Mouse (Mus musculus) heart, adult 2 months (tissue): ENCODE data around the gene Cdkn2aip. TPM values are rescaled to one million over a fixed set of nuclear protein-coding genes. Genes with fewer than 3 reads are reported as not detected.

Experiments
- DNase-seq, 2 experiments: peaks; one replicate each; pipeline ENCODE4 v3.0.0; 2021
- H3K27ac ChIP-seq: fragments of 200-600 bp; 2 replicates; pipeline ENCODE4 v1.8.1; 2022
- H3K27me3 ChIP-seq: fragments of 200-500 bp; 2 replicates; pipeline ENCODE4 v1.6.1; 2012; ENCODE audit warnings: mild to moderate bottlenecking, low read length, inconsistent platforms, mixed read lengths; ENCODE audit not compliant: control insufficient read depth, insufficient read depth
- H3K36me3 ChIP-seq: fragments of 200-500 bp; 2 replicates; pipeline ENCODE4 v1.6.1; 2012; ENCODE audit warnings: low read length, inconsistent platforms; ENCODE audit not compliant: control insufficient read depth, insufficient read depth
- H3K4me1 ChIP-seq: fragments of 200-500 bp; 2 replicates; pipeline ENCODE4 v1.6.1; 2011; ENCODE audit warnings: low read length; ENCODE audit not compliant: control insufficient read depth, insufficient read depth
- H3K4me3 ChIP-seq: fragments of 200-600 bp; 2 replicates; pipeline ENCODE4 v1.8.1; 2022
- H3K79me2 ChIP-seq: fragments of 200-500 bp; replicated peaks from 2 replicates; pipeline ENCODE4 v1.6.1; 2012; ENCODE audit warnings: mild to moderate bottlenecking, inconsistent platforms, low read length, moderate library complexity, mixed read lengths; ENCODE audit not compliant: control insufficient read depth, insufficient read depth
- H3K9ac ChIP-seq: fragments of 200-500 bp; 2 replicates; pipeline ENCODE4 v1.6.1; 2012; ENCODE audit warnings: low read depth, mild to moderate bottlenecking, control low read depth, inconsistent platforms, low read length, mixed read lengths
- CTCF ChIP-seq: fragments of 200-600 bp; IDR thresholded peaks from 2 replicates; pipeline ENCODE4 v1.8.1; 2022; ENCODE audit warnings: antibody characterized with exemption, mild to moderate bottlenecking, moderate library complexity
- EP300 ChIP-seq: fragments of 200-500 bp; IDR thresholded peaks from 2 replicates; pipeline ENCODE4 v1.6.1; 2011; ENCODE audit warnings: low read depth, low read length, control low read depth; ENCODE audit not compliant: insufficient read depth
- POLR2A ChIP-seq: fragments of 200-500 bp; IDR thresholded peaks from 2 replicates; pipeline ENCODE4 v1.6.1; 2011; ENCODE audit warnings: mild to moderate bottlenecking, low read depth, low read length, control low read depth; ENCODE audit not compliant: insufficient read depth
- WGBS: fragments of 180-500 bp; shearing (Covaris S2); methylation state at CpG from one replicate; pipeline ENCODE4 v1.1.7; 2018; 5-methylcytosine and 5-hydroxymethylcytosine counted together
- intact Hi-C: fragments of 180-260 bp; cut with DNase I; formaldehyde crosslinking; loops from one replicate; pipeline ENCODE4 v1.15.1; 2025
- long read RNA-seq: library from polyadenylated mRNA; stranded (forward); transcript quantifications from one replicate; pipeline ENCODE4 v2.0.0, GENCODE M21; 2021
- polyA plus RNA-seq: library from polyadenylated mRNA; depleted of rRNA; stranded (reverse); fragments of >200 nt; gene quantifications from 2 replicates; pipeline ENCODE4 v1.2.3, GENCODE M21; 2012; rRNA removed
- total RNA-seq, 2 experiments: library from RNA; stranded (reverse); gene quantifications; 2 replicates each; pipeline ENCODE4 v1.2.3; 2021

Cdkn2aip gene
- total RNA-seq, result 1 to 10 TPM; 7.9 to 8.5 TPM
- 3.2 and 3.9 TPM in 2 replicates for polyA plus RNA-seq
- long read RNA-seq, transcript Cdkn2aip-201 (3 exons, 3,464 nt), result minor isoform, 5 of 21 reads
- long read RNA-seq, transcript Cdkn2aip-202 (3 exons, 3,393 nt), result major isoform, 15 of 21 reads
- long read RNA-seq, partial matches to known transcripts, result 1 of 21 reads
- long read RNA-seq, other reads (novel, unspliced or antisense), result 0 of 21 reads

DNA sequence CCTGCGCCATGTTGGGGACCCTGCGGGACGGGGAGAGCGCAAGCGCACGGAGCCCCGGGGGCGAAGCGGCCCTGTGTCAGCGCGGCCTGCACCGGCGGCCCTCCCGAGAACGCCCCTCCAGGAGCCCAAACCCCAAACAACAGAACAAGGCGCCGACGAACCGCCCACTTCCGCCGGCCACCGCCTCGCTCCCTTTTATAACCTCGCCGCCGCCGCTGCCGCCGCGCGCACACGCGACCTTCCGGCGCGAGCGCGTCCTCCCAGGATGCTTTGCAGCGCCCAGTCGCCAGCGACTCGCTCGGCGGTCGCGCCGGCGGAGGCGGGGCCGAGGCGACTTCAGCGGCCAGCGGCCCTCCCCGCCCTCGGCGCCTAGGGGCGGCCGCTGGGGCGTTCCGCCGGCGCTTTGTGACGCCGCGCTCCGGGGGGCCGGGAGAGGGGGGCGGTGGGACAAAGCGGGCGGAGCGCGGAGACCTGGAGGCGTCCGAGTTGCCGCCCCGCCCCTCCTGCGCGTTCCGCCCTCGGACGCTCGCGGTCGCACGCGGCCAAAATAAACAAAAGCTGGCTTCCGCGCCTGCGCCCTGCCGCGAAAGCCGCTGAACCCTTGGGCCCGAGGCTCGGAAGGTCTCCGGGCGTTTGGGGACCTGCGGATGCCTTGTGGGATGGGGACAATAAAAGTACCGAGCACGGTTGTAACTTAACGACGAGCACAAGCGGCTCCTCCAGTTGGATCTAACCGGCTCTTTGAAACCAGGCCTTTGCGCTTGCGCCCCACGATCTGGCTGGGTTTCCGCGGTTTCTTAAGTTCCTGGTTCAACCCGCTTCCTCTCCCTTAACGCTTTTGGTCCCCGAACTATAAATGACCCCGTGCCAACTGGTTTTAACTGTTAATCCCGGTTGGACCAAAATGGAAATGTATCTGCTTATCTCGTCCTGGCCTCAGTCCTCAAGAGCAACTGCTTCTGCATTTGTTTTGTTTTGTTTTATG, at the start of gene Cdkn2aip:
Gene Cdkn2aip (minus strand): TSS at position 172 of the 985 bp plus-strand sequence.
- Histone ChIP-seq H3K36me3 (peaks cover 16% of the 10 kb centered on the region), H3K4me3 (peak within 1 kb of the TSS; percentile 99), H3K9ac (peak within 1 kb of the TSS; percentile 97), H3K4me1 (peaks cover 2% of the 10 kb centered on the region; the same call in 1 of the 2 replicates), H3K79me2 (no peaks in the 10 kb centered on the region; the same call in 1 of the 2 replicates), H3K27ac (peak within 1 kb of the TSS; percentile 98), H3K27me3 (no peaks in the 10 kb centered on the region)
- WGBS, result under 1% methylated on average over 99 of the region's 114 CpGs
- TF ChIP-seq POLR2A (peak; percentile 95), CTCF (no peak), EP300 (0 out of 2 replicates have a peak, but pooled peaks have one; percentile 33)
- DNase-seq, result peak; percentile 98 to 99
- intact Hi-C loops, result loop anchor here (2.0 to 10.0 kb wide), 2 partner anchors 37 to 281 kb away; partner anchors contain the start of gene Wwc2

DNA sequence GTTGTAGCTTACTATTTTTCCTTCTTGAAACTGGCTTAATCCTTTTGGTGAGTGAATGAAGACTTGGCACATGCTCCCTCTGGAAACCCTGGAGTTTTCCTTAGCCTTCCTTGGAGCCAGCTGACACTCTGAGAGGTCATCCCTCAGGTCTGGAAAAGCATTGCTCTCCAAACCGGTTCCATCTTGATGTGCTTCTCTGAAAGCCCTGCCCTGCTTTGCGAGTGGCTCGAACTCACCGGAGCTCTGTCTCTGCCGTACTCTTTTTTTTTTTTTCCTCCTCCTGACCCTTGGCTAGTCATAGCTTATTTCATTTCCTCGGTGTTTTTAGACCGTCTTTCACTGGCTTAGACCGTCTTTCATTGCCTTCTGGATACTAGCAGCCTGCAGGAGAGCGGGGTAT, 49.5 kb upstream of the Cdkn2aip start:
- H3K27me3 ChIP-seq, result no peaks in the 10 kb centered on the region
- H3K36me3 ChIP-seq, result no peaks in the 10 kb centered on the region
- no peaks in the 10 kb centered on the region for H3K4me1 ChIP-seq
- no peak overlapping the region for H3K4me3 ChIP-seq
- DNase-seq, result peak in 1 of 2 experiments; percentile 4
- H3K79me2 ChIP-seq, result no peaks in the 10 kb centered on the region
- intact Hi-C loops, result no loop called here
- no peak overlapping the region for H3K27ac ChIP-seq
- 53% methylated on average over 9 of the region's 9 CpGs for WGBS
- TF ChIP-seq EP300, result no peak
- H3K9ac ChIP-seq, result no peak overlapping the region

GRCm38 (mm10) chr8:47760685-47761084, 47.0 kb upstream of the Cdkn2aip start:
- no peaks in the 10 kb centered on the region for H3K4me1 ChIP-seq
- no peaks in the 10 kb centered on the region for H3K27me3 ChIP-seq
- H3K4me3 ChIP-seq, result no peak overlapping the region
- intact Hi-C loops, result no loop called here
- H3K27ac ChIP-seq, result no peak overlapping the region
- H3K79me2 ChIP-seq, result no peaks in the 10 kb centered on the region
- no peak overlapping the region for H3K9ac ChIP-seq
- TF ChIP-seq POLR2A, result no peak
- no peak for TF ChIP-seq CTCF
- no peak for TF ChIP-seq EP300
- DNase-seq, result no peak
- no peaks in the 10 kb centered on the region for H3K36me3 ChIP-seq
- WGBS, result 72% methylated on average over 11 of the region's 11 CpGs

DNA sequence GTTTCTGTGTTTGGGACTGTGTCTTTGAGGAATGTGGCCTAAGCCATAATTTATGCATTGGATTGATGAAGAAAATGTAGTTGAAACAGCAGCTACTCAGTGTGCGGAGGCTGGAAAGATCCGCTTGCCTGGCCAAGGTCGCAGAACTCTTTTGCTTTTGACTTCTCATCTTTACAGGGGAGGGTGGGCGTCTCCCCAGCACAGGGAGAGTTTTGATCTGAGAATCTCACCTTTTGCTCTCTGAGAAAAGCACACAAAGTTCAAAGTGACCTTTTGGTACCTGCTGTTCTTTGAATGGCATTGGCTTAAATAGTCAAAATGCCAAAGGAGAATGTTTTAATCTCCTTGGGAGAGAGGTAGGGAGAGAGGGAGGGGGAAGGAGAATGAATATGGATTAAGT, 46.5 kb upstream of the Cdkn2aip start:
- Histone ChIP-seq H3K9ac (no peak overlapping the region), H3K27me3 (no peaks in the 10 kb centered on the region), H3K4me3 (no peak overlapping the region), H3K36me3 (no peaks in the 10 kb centered on the region), H3K4me1 (no peaks in the 10 kb centered on the region), H3K27ac (no peak overlapping the region), H3K79me2 (no peaks in the 10 kb centered on the region)
- WGBS, result 81% methylated on average over 4 of the region's 4 CpGs
- TF ChIP-seq EP300 (no peak), CTCF (no peak), POLR2A (no peak)
- no peak for DNase-seq
- intact Hi-C loops, result no loop called here

- no peaks in the 10 kb centered on the region for H3K27me3 ChIP-seq
- no peaks in the 10 kb centered on the region for H3K79me2 ChIP-seq
- no peak for DNase-seq
- intact Hi-C loops, result no loop called here
- no peak overlapping the region for H3K4me3 ChIP-seq
- H3K27ac ChIP-seq, result no peak overlapping the region
- no peaks in the 10 kb centered on the region for H3K4me1 ChIP-seq
- H3K36me3 ChIP-seq, result no peaks in the 10 kb centered on the region
- no peak overlapping the region for H3K9ac ChIP-seq
- WGBS, result 90% methylated on average over 3 of the region's 3 CpGs
- TF ChIP-seq EP300 (no peak), CTCF (no peak), POLR2A (no peak)
Measured at GRCm38 (mm10) chr8:47753121-47753520, 39.4 kb upstream of the Cdkn2aip start.

DNA sequence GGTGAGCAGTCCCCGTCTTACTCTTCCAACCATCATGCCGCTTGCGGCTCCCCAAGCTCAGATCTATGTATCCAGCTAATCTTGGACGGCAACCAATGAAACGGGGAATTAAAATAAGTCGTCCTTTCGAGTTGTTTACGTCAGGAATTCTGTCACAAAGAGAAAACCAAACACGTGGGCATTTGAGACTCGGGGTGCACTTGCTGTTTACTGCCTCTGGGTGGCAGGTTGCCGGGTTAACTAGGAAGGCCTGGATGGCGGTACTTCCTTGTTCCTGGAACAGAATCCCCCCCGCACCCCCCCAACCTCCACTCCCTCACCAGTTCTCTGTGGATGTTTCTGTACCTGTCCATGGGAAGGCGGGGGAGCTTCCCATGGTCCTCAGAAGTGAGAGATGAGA, 36.4 kb upstream of the Cdkn2aip start:
- Histone ChIP-seq H3K4me3 (no peak overlapping the region), H3K27me3 (no peaks in the 10 kb centered on the region), H3K27ac (no peak overlapping the region), H3K4me1 (no peaks in the 10 kb centered on the region), H3K9ac (no peak overlapping the region), H3K79me2 (no peaks in the 10 kb centered on the region), H3K36me3 (no peaks in the 10 kb centered on the region)
- no peak for DNase-seq
- 42% methylated on average over 14 of the region's 14 CpGs for WGBS
- intact Hi-C loops, result no loop called here
- no peak for TF ChIP-seq EP300
- TF ChIP-seq POLR2A, result no peak
- peak; percentile 45 for TF ChIP-seq CTCF
